Mouse (Mus musculus): ENCODE results near the gene Anxa4. TPM values are rescaled to one million over a fixed set of nuclear protein-coding genes. Genes with fewer than 3 reads are reported as not detected.
A peak's percentile ranks its signal among the peaks of the same experiment; 100 is the strongest.

Gene Anxa4
- 15.3 and 19.7 TPM in 2 replicates for polyA plus RNA-seq (2016; fragmentation: Nextera tagmentation; extraction: Ambion mirVana)

DNA sequence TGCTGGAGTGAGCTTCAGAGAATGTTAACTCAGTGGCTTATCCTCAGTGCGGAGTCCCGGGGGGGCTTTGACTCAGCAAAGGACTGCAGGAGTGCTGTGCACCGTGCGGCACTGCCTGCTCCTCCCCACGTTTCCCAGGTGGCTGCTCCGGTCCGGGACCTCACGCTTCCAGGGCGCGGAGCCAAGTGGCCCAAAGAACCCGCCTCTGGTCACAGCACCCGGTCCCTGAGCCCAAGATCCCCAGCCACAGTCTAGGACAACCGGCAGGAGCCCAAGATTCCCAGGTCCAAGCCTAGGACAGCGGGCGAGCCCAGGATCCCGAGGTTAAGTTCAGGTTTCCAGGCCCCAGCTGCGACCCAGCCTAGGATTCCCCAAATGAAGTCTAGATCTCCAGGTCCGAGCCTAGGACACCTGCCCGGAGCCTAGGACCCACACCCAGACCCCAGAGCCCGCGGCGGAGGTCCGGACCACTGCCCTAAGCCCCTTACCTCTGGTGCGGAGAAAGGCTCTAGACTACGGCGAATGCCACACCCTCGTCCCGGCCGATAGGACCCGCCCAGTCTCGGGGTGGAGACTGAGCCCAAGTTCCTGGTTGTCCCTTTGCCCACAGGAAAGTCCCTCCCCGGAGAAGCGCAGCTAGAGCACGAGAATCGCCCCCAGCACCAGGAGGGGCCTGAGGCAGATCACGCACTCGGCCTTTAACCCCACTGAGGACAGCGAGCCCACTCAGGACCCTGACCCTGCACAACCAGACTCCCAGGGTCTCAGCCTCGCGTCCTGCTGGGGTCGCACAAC lies at the start of gene Anxa4:
Gene Anxa4, minus strand, starts transcription at position 564 of the 795 bp plus-strand sequence.
- peak within 1 kb of the TSS; percentile 61 for H3K4me3 ChIP-seq
- peaks cover 11% of the 10 kb centered on the region; the same call in 1 of the 2 replicates for H3K4me1 ChIP-seq
- under 1% methylated on average over 41 of the region's 41 CpGs for WGBS
- H3K9ac ChIP-seq, result peak within 1 kb of the TSS; percentile 56
- H3K27me3 ChIP-seq, result peaks cover 48% of the 10 kb centered on the region
- 0 out of 2 replicates have a peak, but pooled peaks have one; percentile 75 for ATAC-seq (ENCODE audit: insufficient number of reproducible peaks, insufficient read depth, low FRiP score, low TSS enrichment)
- H3K27ac ChIP-seq, result no peak within 1 kb of the TSS
- H3K9me3 ChIP-seq, result no peaks in the 10 kb centered on the region
- no peaks in the 10 kb centered on the region for H3K36me3 ChIP-seq
- peak within 1 kb of the TSS; percentile 96 for H3K4me2 ChIP-seq (replicated peaks)

DNA sequence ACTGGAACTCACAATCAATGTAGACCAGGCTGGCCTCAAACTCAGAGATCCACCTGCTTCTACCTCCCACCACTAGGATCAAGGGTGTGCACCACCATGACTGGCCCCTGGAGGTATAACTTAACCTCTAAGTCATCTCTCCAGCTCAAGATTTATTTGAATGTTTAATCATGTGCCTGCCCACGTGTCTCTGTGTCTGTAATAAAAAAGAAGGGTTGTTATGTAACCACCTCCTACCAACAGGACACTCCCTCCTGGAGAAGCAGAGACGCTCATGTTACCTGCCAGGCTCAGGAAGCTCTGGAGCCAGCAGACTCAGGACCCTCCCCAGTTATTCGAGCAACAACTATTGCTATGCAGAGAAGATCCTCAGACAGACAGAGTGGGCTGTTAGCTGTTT lies 48.6 kb upstream of the Anxa4 start:
- WGBS, result 64% methylated on average over 3 of the region's 3 CpGs
- H3K27ac ChIP-seq, result no peak overlapping the region
- H3K9me3 ChIP-seq, result no peaks in the 10 kb centered on the region
- no peaks in the 10 kb centered on the region for H3K36me3 ChIP-seq
- no peaks in the 10 kb centered on the region for H3K4me1 ChIP-seq
- H3K4me3 ChIP-seq, result no peak overlapping the region
- no peak overlapping the region for H3K4me2 ChIP-seq (replicated peaks)
- no peak overlapping the region for H3K9ac ChIP-seq
- no peaks in the 10 kb centered on the region for H3K27me3 ChIP-seq
- no peak for ATAC-seq (ENCODE audit: insufficient number of reproducible peaks, insufficient read depth, low FRiP score, low TSS enrichment)

DNA sequence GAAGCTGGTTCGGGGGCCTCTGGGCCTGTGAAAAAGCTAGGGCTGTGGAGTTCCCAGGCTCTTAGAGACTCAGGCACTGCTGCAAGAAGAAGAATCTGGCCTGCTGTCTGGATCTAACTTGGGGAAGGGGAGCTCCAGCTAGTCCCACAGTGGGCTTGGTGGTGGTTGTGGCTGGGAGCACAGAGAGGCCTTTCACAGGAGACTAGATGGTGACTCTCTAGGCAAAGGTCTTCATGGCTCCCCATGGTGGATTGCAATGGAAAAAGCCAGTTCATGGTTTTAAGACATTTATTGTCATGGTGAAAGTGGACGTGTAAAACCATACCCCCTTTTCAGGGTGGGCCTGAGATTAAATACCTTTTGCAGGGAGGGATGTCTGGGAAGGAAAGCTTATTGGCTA lies 45.7 kb upstream of the Anxa4 start:
- no peak for ATAC-seq (ENCODE audit: insufficient number of reproducible peaks, insufficient read depth, low FRiP score, low TSS enrichment)
- Histone ChIP-seq H3K4me1 (no peaks in the 10 kb centered on the region), H3K27ac (no peak overlapping the region), H3K9ac (no peak overlapping the region), H3K27me3 (no peaks in the 10 kb centered on the region), H3K36me3 (no peaks in the 10 kb centered on the region), H3K9me3 (no peaks in the 10 kb centered on the region), H3K4me2 (replicated peaks) (no peak overlapping the region), H3K4me3 (no peak overlapping the region)
- WGBS, result 72% methylated on average over 2 of the region's 2 CpGs

DNA sequence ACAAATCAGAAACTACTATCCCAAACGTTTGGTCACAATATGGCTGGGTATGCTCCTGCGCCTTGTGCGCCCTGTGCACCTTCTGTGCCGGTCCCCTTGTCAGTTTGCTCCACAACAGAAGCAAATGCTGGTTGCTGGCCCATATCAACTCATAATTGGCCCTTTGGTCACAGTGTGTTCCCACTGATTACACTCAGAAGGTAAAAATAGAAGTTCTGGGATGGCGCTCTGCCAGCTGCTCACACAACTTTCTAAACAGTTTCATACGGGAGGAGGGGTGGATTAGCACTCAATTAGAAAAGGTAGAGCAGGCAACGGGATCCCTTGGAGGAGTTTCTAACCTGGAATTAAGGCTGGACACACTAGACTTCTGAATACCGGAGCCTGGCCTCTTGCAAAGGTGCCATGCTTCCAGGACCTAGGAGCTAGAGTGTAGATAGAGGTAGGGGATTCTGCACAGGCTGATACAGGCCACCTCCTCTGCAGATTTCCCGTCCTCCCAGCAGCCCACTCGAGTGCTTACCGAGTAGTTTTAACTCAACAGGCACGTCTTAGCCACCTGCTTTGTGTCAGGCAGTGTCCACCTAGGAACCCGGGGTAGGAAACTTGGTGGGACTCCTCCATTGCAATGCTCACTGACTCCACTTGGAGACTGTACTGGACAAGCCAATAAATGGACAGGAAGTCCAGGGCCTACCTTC lies 39.6 kb upstream of the Anxa4 start:
- H3K4me1 ChIP-seq, result no peaks in the 10 kb centered on the region
- no peak overlapping the region for H3K4me3 ChIP-seq
- H3K27me3 ChIP-seq, result no peaks in the 10 kb centered on the region
- no peaks in the 10 kb centered on the region for H3K9me3 ChIP-seq
- no peak for ATAC-seq (ENCODE audit: insufficient number of reproducible peaks, insufficient read depth, low FRiP score, low TSS enrichment)
- WGBS, result 80% methylated on average over 13 of the region's 13 CpGs
- no peaks in the 10 kb centered on the region for H3K36me3 ChIP-seq
- H3K9ac ChIP-seq, result no peak overlapping the region
- H3K4me2 ChIP-seq (replicated peaks), result no peak overlapping the region
- H3K27ac ChIP-seq, result no peak overlapping the region

DNA sequence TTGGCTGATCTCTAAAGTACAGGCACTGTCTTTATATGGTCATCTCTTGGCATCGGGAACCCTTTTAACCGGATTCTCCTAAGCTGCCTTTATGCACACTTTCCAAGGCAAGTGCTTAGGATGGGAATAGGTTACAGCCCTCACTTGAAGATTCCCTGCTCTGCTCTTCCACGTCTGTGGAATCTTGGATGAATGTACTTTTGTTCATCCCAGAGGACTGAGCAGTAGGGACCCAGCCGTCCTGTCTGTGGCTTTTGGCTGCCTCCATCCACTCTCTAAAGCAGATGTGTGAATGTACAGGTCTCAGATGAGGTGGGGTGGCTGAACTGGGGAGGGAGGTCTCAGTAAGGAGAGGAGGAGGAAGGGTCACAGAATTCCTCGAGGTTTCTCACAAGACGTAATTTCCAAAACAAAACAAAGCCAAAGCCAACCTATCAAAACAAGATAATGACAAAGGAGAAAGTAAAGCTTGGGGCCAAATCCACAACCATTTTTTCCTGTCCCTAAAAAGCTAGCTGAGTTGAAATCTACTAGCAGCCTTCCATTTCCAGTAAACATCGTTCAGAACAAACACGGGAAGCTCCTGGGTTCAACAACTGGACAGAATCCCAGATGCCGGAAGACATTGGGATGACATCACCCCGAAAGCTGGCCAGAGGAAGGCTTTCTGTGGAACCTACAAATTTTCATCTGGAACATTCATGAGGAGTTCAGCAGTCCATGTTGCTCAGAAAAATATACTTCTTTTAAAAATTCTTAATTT lies 37.5 kb upstream of the Anxa4 start:
- H3K36me3 ChIP-seq, result no peaks in the 10 kb centered on the region
- H3K4me3 ChIP-seq, result no peak overlapping the region
- no peaks in the 10 kb centered on the region for H3K4me1 ChIP-seq
- no peak overlapping the region for H3K4me2 ChIP-seq (replicated peaks)
- H3K9ac ChIP-seq, result no peak overlapping the region
- no peaks in the 10 kb centered on the region for H3K27me3 ChIP-seq
- H3K9me3 ChIP-seq, result no peaks in the 10 kb centered on the region
- ATAC-seq (ENCODE audit: insufficient number of reproducible peaks, insufficient read depth, low FRiP score, low TSS enrichment), result no peak
- H3K27ac ChIP-seq, result no peak overlapping the region
- WGBS, result 73% methylated on average over 10 of the region's 10 CpGs

DNA sequence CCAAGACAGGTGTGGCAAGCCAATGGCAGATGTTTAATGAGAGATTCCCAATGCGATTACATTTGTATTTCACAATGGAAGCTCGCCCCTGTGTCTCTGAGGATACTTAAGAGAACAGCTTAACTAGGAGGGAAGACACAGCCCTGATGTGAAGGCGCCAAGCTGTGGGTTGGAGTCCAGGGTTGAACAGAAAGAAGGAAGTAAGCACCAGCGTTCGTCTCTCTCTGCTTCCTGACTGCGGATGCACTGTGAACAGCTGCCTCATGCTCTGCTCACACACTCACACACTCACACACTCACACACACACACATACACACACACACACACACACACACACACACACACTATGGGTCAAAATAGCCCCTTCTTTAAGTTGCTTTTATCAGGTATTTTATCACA lies 36.4 kb upstream of the Anxa4 start:
- H3K27me3 ChIP-seq, result no peaks in the 10 kb centered on the region
- no peak overlapping the region for H3K27ac ChIP-seq
- ATAC-seq (ENCODE audit: insufficient number of reproducible peaks, insufficient read depth, low FRiP score, low TSS enrichment), result no peak
- H3K9ac ChIP-seq, result no peak overlapping the region
- WGBS, result 78% methylated on average over 6 of the region's 6 CpGs
- no peaks in the 10 kb centered on the region for H3K36me3 ChIP-seq
- H3K4me2 ChIP-seq (replicated peaks), result no peak overlapping the region
- no peaks in the 10 kb centered on the region for H3K9me3 ChIP-seq
- no peak overlapping the region for H3K4me3 ChIP-seq
- H3K4me1 ChIP-seq, result no peaks in the 10 kb centered on the region

DNA sequence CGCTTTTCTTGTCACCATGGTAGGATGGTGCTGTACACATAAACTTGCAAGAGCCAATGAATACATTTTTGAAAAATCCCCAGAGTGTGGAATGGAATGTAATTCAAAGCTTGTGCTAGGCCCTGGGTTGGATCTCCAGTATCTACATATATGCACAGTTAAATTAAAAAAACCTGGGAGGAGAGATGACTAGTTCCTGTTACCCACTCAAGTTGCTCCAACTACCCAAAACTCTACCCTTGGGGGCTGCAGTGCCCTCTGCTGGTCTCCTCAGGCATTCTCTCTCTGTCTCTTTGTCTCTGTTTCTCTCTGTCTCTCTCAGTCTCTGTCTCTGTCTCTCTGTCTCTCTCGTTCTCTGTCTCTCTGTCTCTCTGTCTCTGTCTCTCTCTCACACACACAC lies 34.0 kb upstream of the Anxa4 start:
- no peaks in the 10 kb centered on the region for H3K36me3 ChIP-seq
- no peak overlapping the region for H3K4me3 ChIP-seq
- H3K4me2 ChIP-seq (replicated peaks), result no peak overlapping the region
- no peak overlapping the region for H3K27ac ChIP-seq
- no peak for ATAC-seq (ENCODE audit: insufficient number of reproducible peaks, insufficient read depth, low FRiP score, low TSS enrichment)
- no peaks in the 10 kb centered on the region for H3K9me3 ChIP-seq
- peaks cover 4% of the 10 kb centered on the region; the same call in 1 of the 2 replicates for H3K4me1 ChIP-seq
- H3K27me3 ChIP-seq, result peaks cover 14% of the 10 kb centered on the region
- 82% methylated on average over 2 of the region's 2 CpGs for WGBS
- no peak overlapping the region for H3K9ac ChIP-seq

DNA sequence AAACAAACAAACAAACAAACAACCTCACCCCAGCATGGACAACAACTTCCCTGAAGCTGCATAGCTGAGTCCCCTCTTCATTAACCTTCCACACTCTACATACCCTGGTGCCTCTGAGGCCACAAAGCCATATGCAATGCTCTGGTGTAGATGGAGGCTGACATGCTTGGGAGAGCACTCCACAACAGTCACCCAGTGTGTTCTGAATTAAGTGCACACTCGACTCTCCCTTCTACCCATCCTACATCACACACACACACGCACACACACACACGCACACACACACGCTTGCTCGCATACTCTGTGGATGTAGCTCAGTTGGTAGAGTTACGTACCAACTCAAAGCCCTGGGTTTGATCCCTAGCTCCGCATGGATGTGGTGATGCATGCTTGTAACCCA lies 31.0 kb upstream of the Anxa4 start:
- H3K4me2 ChIP-seq (replicated peaks), result no peak overlapping the region
- H3K27me3 ChIP-seq, result peaks cover 17% of the 10 kb centered on the region
- no peaks in the 10 kb centered on the region for H3K36me3 ChIP-seq
- WGBS, result 90% methylated on average over 7 of the region's 7 CpGs
- no peak overlapping the region for H3K27ac ChIP-seq
- ATAC-seq (ENCODE audit: insufficient number of reproducible peaks, insufficient read depth, low FRiP score, low TSS enrichment), result no peak
- no peak overlapping the region for H3K4me3 ChIP-seq
- H3K9ac ChIP-seq, result no peak overlapping the region
- no peaks in the 10 kb centered on the region for H3K9me3 ChIP-seq
- H3K4me1 ChIP-seq, result peaks cover 7% of the 10 kb centered on the region; the same call in 1 of the 2 replicates

DNA sequence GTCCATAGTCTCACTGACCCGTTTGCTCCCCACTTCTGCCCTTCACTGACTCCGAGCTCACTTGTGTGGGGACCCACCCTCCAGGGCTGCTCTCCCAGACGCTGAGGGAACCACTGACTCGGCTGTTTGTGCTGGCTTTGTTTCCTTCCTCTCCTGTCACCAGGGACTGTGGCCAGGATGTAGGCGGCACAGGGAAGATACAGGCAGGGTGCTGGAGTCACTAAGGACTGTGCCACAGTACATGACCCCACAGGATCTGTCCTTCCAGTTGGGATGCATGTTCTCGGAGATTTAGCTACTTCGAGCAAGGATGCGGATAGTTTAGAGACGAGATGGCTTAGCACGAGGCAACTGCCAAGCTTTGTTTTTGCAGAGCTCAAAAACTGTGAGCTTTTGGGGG lies 30.4 kb upstream of the Anxa4 start:
- Histone ChIP-seq H3K4me1 (peaks cover 7% of the 10 kb centered on the region; the same call in 1 of the 2 replicates), H3K9me3 (no peaks in the 10 kb centered on the region), H3K36me3 (no peaks in the 10 kb centered on the region), H3K4me2 (replicated peaks) (no peak overlapping the region), H3K4me3 (no peak overlapping the region), H3K9ac (no peak overlapping the region), H3K27me3 (peaks cover 17% of the 10 kb centered on the region), H3K27ac (no peak overlapping the region)
- no peak for ATAC-seq (ENCODE audit: insufficient number of reproducible peaks, insufficient read depth, low FRiP score, low TSS enrichment)
- 39% methylated on average over 10 of the region's 10 CpGs for WGBS

DNA sequence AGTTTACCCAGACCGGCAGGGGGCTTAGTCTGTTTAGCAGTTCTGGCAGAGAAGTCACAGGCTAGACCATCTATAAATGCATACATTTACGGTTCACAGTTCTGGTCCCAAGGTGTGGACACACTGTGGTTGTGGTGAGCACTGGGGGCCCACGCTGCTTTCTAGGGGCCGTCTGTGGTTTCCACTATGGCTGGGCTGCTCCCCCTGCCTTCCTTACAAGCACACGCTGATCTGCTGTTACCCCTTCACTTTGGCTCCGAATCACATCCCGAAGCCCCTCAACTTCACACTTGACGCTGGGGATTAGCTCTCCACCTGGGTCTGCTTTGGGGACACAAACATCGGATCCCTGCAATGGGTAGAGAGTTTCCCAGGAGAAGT lies 29.7 kb upstream of the Anxa4 start:
- Histone ChIP-seq H3K4me3 (no peak overlapping the region), H3K4me2 (replicated peaks) (peak overlapping the region; percentile 49), H3K36me3 (no peaks in the 10 kb centered on the region), H3K9ac (no peak overlapping the region), H3K9me3 (no peaks in the 10 kb centered on the region), H3K27ac (no peak overlapping the region), H3K27me3 (peaks cover 17% of the 10 kb centered on the region), H3K4me1 (peaks cover 7% of the 10 kb centered on the region; the same call in 1 of the 2 replicates)
- 32% methylated on average over 9 of the region's 9 CpGs for WGBS
- ATAC-seq (ENCODE audit: insufficient number of reproducible peaks, insufficient read depth, low FRiP score, low TSS enrichment), result no peak

DNA sequence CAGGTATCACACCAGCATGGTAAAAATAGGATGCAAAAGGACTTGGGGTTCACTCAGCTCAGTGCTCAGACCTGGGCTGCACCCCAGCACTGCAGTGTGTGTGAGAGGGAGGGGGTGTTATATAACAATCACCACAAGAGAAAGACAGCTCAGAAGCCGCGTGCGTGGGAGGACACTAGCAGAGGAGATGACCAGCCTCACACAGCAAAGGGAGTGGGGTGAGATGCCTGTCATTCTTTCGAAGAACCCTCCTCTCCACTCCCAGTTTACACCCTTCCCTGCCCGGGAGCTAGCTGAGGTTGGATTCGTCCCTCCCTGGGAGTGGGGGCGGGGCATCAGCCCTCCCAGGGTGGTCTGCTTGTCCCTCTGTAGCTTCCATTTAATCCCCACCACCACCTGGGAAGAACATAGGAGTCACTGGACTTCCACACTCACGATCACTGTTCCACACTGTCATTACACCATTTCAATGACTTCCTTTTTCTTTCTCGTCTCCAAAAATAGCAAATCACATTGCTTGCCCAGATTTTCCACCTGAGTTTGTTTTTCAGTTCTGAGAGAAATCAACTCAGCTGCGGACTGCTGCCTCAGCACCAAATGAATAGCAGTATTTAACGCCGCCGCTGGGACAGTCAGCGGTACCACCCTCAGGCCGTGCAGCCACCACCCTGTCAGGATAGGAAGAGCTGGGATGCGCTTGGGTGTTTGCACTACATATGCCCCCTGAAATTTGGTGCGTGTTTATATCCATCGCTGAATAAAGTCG lies 29.1 kb upstream of the Anxa4 start:
- WGBS, result 3% methylated on average over 19 of the region's 19 CpGs
- H3K36me3 ChIP-seq, result no peaks in the 10 kb centered on the region
- H3K4me2 ChIP-seq (replicated peaks), result peak overlapping the region; percentile 49
- no peak overlapping the region for H3K27ac ChIP-seq
- no peaks in the 10 kb centered on the region for H3K9me3 ChIP-seq
- no peak overlapping the region for H3K9ac ChIP-seq
- peaks cover 7% of the 10 kb centered on the region; the same call in 1 of the 2 replicates for H3K4me1 ChIP-seq
- no peak for ATAC-seq (ENCODE audit: insufficient number of reproducible peaks, insufficient read depth, low FRiP score, low TSS enrichment)
- peaks cover 17% of the 10 kb centered on the region for H3K27me3 ChIP-seq
- H3K4me3 ChIP-seq, result peak overlapping the region; percentile 17; the same call in 1 of the 2 replicates

All from embryonic facial prominence, embryonic 12.5 days (tissue).